Mouse (Mus musculus) monocyte, adult 5-6 weeks (primary cell): ENCODE measurements around the gene Znhit6. TPM values are rescaled to one million over a fixed set of nuclear protein-coding genes. Genes with fewer than 3 reads are reported as not detected.

ENCODE experiments used
- ATAC-seq: fragments of 153-309, 156-312 bp; replicated peaks from 2 replicates; pipeline ENCODE4 v1.8.0; 2017; ENCODE audit warnings: mild to moderate bottlenecking; ENCODE audit not compliant: low TSS enrichment, insufficient number of reproducible peaks, severe bottlenecking, poor library complexity, low FRiP score
- total RNA-seq: library from RNA; stranded (forward); fragments of 200-1000, 200-491, 200-594 nt; gene quantifications from 3 replicates; pipeline ENCODE4 v1.2.3, GENCODE M21; 2017

The Znhit6 gene
- total RNA-seq, 1 experiment from 2014 or later: 17.7 TPM

DNA sequence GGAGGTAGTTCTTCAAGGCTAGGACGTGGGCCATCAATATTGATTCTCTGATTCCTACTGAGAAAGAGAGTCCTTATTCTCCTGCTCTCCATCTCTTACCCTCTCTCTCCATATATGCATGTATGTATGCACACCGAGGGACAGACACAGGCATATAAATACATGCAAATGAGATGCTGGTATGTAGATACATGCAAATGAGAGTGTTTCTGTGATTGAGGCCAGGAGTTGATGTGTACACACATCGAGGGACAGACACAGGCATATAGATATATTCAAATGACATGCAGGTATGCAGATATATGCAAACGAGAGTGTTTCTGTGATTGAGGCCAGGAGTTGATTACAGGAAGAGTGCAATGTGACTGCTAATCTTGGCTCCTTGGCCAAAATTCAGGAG is 64.2 kb downstream of the Znhit6 start:
- ATAC-seq: no peak

- ATAC-seq: no peak
Observed at GRCm38 (mm10) chr3:145640583-145640982, 64.6 kb downstream of the Znhit6 start.

DNA sequence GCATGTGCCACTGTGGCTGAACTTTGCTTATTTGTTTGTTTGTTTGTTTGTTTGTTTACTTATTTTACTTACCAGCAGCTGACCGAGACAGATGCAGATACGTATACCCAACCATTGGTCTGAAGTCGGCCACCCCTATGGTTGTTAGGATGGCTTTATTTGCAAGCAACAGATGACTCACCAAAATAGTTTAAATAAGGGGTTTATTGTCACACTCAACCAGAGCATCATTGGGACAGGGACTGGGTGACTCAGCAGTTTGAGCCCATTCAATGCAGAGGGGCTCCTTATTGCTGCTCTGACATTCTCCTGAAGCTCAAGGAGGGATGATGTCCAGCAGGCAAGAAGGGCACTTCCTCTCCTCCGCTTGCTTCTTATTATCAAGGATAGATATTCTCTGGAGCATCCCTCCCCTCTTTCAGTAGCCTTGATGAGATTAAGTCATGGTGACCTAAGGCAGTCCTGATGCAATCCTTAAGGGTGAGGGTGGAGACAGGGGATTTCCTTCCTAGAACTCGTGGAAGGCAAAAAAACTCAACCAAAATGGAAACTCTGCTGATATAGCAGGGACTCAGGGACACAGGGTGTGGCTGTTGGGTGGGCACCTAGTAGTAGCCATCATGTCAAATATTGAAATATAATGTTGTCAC is 65.2 kb downstream of the Znhit6 start:
- ATAC-seq: no peak

DNA sequence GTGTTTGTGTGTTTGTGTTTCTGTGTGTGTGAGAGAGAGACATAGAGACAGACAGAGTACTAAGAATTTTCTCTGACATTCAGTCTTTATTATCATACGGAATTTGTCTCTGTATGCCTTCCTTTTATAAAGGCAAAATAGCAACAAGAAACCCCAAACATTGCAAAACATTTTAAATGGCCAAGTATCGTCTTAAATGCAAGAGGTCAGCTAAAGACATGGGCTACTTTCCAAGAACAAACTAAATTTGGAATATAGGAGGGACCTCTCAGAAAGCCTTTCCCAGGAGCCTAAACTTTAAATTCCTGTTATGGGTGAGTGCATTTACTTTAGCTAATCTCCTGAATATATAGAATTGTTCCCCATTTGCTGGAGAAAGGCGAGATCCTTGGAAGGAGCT is 65.9 kb downstream of the Znhit6 start:
- no peak for ATAC-seq

DNA sequence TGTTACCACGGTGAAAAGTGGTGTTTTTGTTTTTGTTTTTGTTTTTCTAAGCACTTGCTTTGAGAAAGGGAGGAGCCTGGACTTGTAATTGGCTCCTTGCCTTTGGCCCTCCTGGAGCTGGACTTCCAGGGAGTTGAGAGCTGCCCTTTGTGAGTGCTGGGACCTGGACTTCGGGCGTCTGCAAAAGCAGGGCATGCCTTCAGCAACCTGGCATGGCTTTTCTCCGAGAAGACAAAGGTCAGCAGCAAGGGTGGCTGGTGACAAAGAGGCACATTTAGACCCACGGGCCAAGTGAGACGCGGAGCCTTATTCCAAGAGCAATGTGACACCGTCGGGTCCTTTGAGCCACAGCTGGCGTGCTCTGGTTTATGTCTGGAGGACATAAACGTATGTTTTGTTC is 66.9 kb downstream of the Znhit6 start:
- no peak for ATAC-seq

GRCm38 (mm10) chr3:145645463-145645862 is 69.5 kb downstream of the Znhit6 start:
- ATAC-seq: no peak

DNA sequence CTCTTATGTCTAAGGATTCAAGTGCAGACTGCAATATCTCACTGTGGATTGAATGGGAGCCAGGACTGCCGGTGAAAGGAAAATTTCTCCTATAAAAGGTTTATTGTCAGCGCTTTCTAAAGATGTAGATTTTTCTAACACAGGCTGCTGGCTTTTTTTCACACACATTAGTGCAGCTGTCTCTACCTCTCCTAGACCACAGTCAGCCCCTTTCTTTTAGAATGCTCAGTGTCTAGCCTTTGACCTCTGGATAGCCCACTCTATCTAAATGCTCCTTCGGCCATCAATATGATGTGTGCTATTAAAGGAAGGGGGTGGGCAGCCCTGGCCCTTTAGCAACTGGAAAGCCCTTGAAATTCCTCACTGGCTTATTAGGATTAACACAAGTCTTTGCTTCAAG is 70.0 kb downstream of the Znhit6 start:
- ATAC-seq: no peak

GRCm38 (mm10) chr3:145646666-145647065 is 70.7 kb downstream of the Znhit6 start:
- no peak for ATAC-seq

DNA sequence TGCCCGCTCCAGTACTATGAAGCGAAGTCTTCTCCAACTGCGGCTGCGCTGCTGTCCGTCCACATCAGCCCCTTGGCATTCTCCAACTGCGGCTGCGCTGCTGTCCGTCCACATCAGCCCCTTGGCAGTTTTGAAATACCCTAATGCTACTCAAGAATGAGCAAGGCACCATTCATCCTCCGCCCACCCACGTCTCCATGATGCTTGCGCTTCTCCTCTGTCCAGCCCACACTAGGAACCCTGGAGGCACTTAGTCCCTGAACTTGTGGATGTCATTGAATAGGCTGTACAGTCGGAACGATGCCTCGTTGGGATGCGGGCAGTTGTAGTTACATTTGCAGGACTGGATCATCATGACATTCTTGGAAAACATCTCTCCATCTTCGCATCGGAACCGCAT is 71.4 kb downstream of the Znhit6 start:
- no peak for ATAC-seq

DNA sequence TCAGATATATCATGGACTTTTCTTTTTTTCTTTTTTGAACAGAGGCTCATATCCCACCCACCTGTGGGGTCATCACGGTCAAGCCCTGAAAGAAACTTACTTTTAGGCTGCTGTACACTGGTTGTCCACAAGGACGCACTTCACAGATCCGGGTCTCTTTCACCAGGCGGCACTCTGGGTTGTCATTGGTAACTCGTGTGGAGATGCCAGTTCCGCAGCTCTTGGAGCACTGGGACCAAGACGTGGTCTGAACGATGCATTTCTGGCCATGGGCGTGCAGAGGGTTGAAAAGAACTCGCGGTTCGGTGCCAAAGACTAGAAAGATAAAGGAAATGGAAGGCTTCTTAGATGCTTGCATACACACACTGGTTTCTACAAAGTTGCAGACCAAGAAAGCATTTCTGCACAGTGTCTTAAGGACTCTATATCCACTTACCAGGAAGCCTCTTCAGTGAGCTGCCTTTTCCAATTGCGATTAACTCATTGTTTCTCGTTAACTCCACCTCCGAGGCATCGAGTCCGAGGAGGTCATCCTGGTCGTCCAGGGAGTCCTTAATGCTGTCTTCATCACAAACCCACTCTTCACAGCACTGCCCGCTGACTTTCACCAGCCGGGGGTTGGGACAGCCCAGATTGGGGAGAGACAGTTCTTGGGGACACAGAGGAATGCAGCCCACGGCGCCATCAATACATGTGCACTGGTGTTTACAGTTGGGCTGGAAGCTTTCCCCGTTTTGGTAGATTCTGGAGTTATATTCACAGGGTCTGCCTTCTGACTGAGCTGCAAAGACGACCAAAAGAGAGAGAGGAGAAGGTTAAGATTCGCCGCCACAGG is 72.3 kb downstream of the Znhit6 start:
- ATAC-seq: no peak

DNA sequence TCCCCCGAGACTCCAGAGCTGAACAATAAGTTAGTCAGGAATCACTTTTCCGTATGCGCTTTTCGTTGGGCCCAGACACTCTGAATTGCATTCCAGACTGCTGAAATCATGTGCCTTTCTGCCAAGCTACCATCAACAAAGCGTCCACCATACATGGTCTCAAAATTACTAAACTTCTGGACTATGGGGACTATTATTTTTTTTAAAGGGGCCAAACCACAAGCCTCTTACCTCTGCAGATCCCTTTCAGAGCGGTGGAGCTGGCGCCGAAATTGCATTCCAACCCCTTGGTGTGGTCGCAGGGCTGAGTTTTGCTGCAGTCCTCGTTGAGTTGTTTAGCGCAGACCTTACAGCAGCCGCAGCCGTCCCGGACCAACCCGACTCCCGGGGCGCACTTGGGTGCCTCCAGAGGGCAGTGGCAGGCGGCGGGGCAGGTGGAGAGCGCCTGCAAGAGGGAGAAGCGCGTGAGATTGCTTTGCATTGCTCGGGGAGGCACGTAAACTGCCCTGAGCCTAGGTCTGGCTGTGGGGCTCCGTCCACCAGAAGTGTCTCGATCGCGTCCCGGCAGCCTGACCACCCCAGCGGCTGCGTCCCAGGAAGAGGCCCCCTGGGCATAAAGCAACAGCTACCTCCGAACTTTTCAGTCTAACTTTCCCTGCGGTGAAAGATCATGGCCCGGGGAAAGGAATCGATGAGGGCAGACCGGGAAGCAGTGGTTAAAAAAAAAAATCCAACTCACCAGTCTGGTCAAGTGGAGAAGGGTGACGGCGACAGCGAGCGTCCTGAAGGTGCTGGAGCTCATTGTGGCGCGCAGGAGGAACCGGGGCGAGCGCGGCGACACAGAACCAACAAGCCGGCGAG is 73.2 kb downstream of the Znhit6 start:
- ATAC-seq: no peak

DNA sequence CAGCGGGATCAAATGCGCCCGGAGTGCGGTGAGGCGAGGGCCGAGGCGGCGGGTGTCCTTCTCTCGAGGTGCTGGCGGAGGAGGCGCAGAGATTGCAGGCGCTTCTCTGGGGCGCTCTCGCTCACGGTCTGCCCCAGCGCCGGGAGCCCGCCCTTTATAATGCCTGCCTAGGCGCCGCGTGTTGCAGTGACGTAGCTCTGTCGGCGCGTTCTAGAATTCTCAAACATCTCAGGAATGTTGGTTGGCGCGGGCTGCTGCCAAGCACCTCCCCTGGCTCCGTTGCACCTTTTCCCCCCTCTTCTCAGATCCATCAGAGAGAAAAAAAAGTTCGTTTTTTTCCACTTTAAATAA is 73.8 kb downstream of the Znhit6 start, which contains the start of gene Ccn1:
TSS of gene Ccn1 (minus strand) at position 130 of the 351 bp plus-strand sequence.
- ATAC-seq: no peak

DNA sequence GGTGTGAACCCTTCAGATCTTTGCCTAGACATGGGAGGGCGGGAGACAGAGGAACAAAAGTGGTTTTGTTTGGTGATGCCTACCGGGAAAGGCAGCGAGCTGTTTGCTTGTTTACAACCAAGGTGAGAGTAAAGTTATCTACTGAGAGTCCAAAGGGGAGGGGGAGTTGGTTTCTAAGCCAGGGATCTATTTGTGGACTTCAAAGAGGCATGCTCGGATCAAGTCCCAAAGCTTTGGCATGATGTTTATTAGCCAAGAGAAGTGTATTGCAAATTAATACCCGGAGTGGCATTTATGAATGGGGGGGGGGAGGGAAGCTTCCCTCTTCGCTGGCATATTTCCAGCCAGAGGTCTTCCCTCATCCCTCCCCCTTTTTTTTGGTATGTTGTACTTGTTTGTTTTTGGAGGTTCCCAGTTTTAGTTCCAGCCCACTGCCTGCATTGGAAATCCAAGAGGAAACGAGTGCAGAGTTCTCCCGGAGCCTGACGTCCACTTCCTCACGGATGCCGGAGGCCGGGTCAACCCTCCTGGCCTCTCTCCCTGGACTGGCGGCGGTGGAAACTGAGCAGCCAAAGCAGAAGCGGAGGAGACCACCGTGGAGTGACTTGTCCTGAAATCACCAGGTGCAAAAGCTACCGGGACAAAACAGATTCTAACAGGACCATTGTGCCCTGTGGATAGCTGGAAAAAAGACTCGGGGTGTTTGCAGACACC is 74.5 kb downstream of the Znhit6 start:
- ATAC-seq: no peak

- no peak for ATAC-seq
Observed at GRCm38 (mm10) chr3:145651029-145651977, 75.3 kb downstream of the Znhit6 start.

DNA sequence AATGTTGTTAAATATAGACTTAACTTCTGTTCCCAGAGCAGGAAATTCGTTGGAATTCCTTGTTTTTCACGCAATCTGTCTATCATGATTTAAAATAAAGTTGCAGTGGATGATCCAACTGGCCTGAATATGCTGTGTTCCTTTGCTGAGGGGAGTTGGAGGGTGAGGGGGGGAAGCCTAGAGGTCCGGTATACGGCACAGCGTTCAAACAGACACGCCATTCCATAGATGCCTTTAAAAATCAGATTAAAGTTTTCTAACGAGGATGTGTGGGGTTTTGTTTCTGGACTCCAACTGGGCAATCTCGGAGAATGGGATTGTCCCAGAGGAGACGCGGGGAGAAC is 75.9 kb downstream of the Znhit6 start:
- ATAC-seq: no peak

GRCm38 (mm10) chr3:145652322-145653131 is 76.5 kb downstream of the Znhit6 start:
- ATAC-seq: no peak
